In genomic region chr13:67484424-67484811, GRCm38 (mm10) we compare ENCODE assay signal across 8 mouse cellular contexts. TPM values are rescaled to one million over a fixed set of nuclear protein-coding genes. Genes with fewer than 3 reads are reported as not detected.
DNase-seq lines count a peak whose midpoint lies in the region; ATAC-seq and TF ChIP-seq lines count a peak whose summit lies in the region.

No protein-coding gene starts in this region.

- H3K4me3 ChIP-seq in spleen, adult 2 months (ENCODE audit: extremely low read depth, insufficient read depth, insufficient read length): peak overlapping the region; percentile 74
- peak overlapping the region; percentile 70 for H3K4me3 ChIP-seq in hindbrain, embryonic 16.5 days (ENCODE audit: low read length)
- H3K4me3 ChIP-seq in midbrain, embryonic 10.5 days: peak overlapping the region; percentile 65

- ATAC-seq in hindbrain, embryonic 16.5 days: peak; percentile 70

- H3K9me3 ChIP-seq in hindbrain, embryonic 16.5 days (ENCODE audit: control insufficient read depth, low read length): no peaks in the 10 kb centered on the region; the same call in 1 of the 2 replicates
- no peaks in the 10 kb centered on the region for H3K9me3 ChIP-seq in midbrain, embryonic 10.5 days (replicated peaks)

- H3K4me1 ChIP-seq in spleen, adult 2 months (ENCODE audit: control insufficient read depth, insufficient read depth, insufficient read length): no peaks in the 10 kb centered on the region; the same call in 1 of the 2 replicates
- peaks cover 6% of the 10 kb centered on the region for H3K4me1 ChIP-seq in hindbrain, embryonic 16.5 days (ENCODE audit: control insufficient read depth, insufficient read depth, low read depth, low read length)
- H3K4me1 ChIP-seq in midbrain, embryonic 10.5 days: peaks cover 10% of the 10 kb centered on the region

- WGBS in spleen, adult 2 months: 36% methylated on average over 8 of the region's 8 CpGs
- 40% methylated on average over 8 of the region's 8 CpGs for WGBS in hindbrain, embryonic 16.5 days
- 49% methylated on average over 8 of the region's 8 CpGs for WGBS in midbrain, embryonic 10.5 days

- TF ChIP-seq POLR2A in spleen, adult 2 months (IDR thresholded peaks at IDR 0.05; ENCODE audit: low read depth, low read length): no peak

- H3K36me3 ChIP-seq in spleen, adult 2 months (ENCODE audit: control insufficient read depth, insufficient read depth, low read length): 0 out of 2 replicates have a peak, but pooled peaks cover 1% of the 10 kb centered on the region
- H3K36me3 ChIP-seq in hindbrain, embryonic 16.5 days (ENCODE audit: control insufficient read depth, insufficient read depth, low read length): peaks cover 14% of the 10 kb centered on the region
- H3K36me3 ChIP-seq in midbrain, embryonic 10.5 days: peaks cover 18% of the 10 kb centered on the region

- H3K9ac ChIP-seq in hindbrain, embryonic 16.5 days (ENCODE audit: low read depth, low read length): peak overlapping the region; percentile 73

- peak; percentile 4 for DNase-seq in gastrocnemius, adult 18-20 months (ENCODE audit: low spot score)
- no peak for DNase-seq in gastrocnemius, postnatal 14 days
- DNase-seq in spleen, adult 2 months (ENCODE audit: low read depth in 1 of 2, low spot score in 2 of 2): no peak
- no peak for DNase-seq in spleen, postnatal 14 days (ENCODE audit: low spot score in 2 of 2)
- DNase-seq in midbrain, embryonic 10.5 days (ENCODE audit: low spot score): no peak
- no peak for DNase-seq in retina, embryonic 14.5 days (ENCODE audit: low spot score)
- no peak for DNase-seq in embryo, embryonic 10 days (ENCODE audit: low spot score)

- intact Hi-C loops in gastrocnemius, postnatal 14 days (cut with DNase I; ENCODE audit: low total_unique reads): no loop called here

- H3K4me2 ChIP-seq in hindbrain, embryonic 16.5 days (ENCODE audit: low read length): peak overlapping the region; percentile 85

- TF ChIP-seq CTCF in spleen, adult 2 months (IDR thresholded peaks at IDR 0.05; ENCODE audit: extremely low read depth, insufficient read depth, insufficient read length, insufficient replicate concordance): no peak

- H3K27me3 ChIP-seq in spleen, adult 2 months (ENCODE audit: control insufficient read depth, insufficient read depth, low read length): no peaks in the 10 kb centered on the region
- H3K27me3 ChIP-seq in hindbrain, embryonic 16.5 days (replicated peaks; ENCODE audit: control insufficient read depth, insufficient read depth, low read length): no peaks in the 10 kb centered on the region
- H3K27me3 ChIP-seq in midbrain, embryonic 10.5 days (ENCODE audit: low read depth, poor library complexity, severe bottlenecking): no peaks in the 10 kb centered on the region

- H3K27ac ChIP-seq in spleen, adult 2 months (ENCODE audit: insufficient read depth, low read length): peak overlapping the region; percentile 34; the same call in 1 of the 2 replicates
- H3K27ac ChIP-seq in hindbrain, embryonic 16.5 days (ENCODE audit: low read depth, low read length): no peak overlapping the region; the same call in 1 of the 2 replicates
- H3K27ac ChIP-seq in midbrain, embryonic 10.5 days (replicated peaks): peak overlapping the region; percentile 78

RNA-seq across cellular contexts. Expression of gene Zfp874b, which starts 0.4 kb away (rescaled TPM):
- total RNA-seq in gastrocnemius, adult 18-20 months (2021): 10 to 100 TPM; 14.2 to 19.2 TPM
- 1 to 10 TPM; 6.5 to 8.4 TPM for total RNA-seq in gastrocnemius, postnatal 14 days (2021)
- polyA plus RNA-seq in spleen, adult 2 months (2012; rRNA removed): 1.9 and 2.8 TPM in 2 replicates
- polyA plus RNA-seq in hindbrain, embryonic 16.5 days (2015; fragmentation: Nextera tagmentation; extraction: Ambion mirVana): 3.2 and 3.3 TPM in 2 replicates
- 1.4 and 1.6 TPM in 2 replicates for polyA plus RNA-seq in midbrain, embryonic 10.5 days (2016; fragmentation: Nextera tagmentation; extraction: Ambion mirVana)

RNA-seq across cellular contexts. Expression of gene Zfp58, which starts 15.9 kb away (rescaled TPM):
- total RNA-seq in gastrocnemius, adult 18-20 months (2021): 1 to 10 TPM; 3.4 to 4.2 TPM
- total RNA-seq in gastrocnemius, postnatal 14 days (2021): 1 to 10 TPM; 3.6 to 3.7 TPM
- 0.48 and 0.62 TPM in 2 replicates for polyA plus RNA-seq in spleen, adult 2 months (2012; rRNA removed)
- 9.8 and 10.5 TPM in 2 replicates for polyA plus RNA-seq in hindbrain, embryonic 16.5 days (2015; fragmentation: Nextera tagmentation; extraction: Ambion mirVana)
- polyA plus RNA-seq in midbrain, embryonic 10.5 days (2016; fragmentation: Nextera tagmentation; extraction: Ambion mirVana): 15.1 and 15.9 TPM in 2 replicates

RNA-seq across cellular contexts. Expression of gene Zfp874a, which starts 33.0 kb away (rescaled TPM):
- 1 to 10 TPM; 6.6 to 8.0 TPM for total RNA-seq in gastrocnemius, adult 18-20 months (2021)
- 1 to 10 TPM; 3.0 to 4.2 TPM for total RNA-seq in gastrocnemius, postnatal 14 days (2021)
- polyA plus RNA-seq in spleen, adult 2 months (2012; rRNA removed): 0.40 and 1.3 TPM in 2 replicates
- polyA plus RNA-seq in hindbrain, embryonic 16.5 days (2015; fragmentation: Nextera tagmentation; extraction: Ambion mirVana): 5.7 and 7.1 TPM in 2 replicates
- 6.0 and 6.6 TPM in 2 replicates for polyA plus RNA-seq in midbrain, embryonic 10.5 days (2016; fragmentation: Nextera tagmentation; extraction: Ambion mirVana)

RNA-seq across cellular contexts. Expression of gene Gm26965, which starts 41.5 kb away (rescaled TPM):
- not detected for total RNA-seq in gastrocnemius, adult 18-20 months (2021)
- under 1 TPM in 1 of 2 experiments, not detected in 1; 0.23 TPM for total RNA-seq in gastrocnemius, postnatal 14 days (2021)
- not detected in 2 replicates for polyA plus RNA-seq in spleen, adult 2 months (2012; rRNA removed)
- 0.16 TPM in 1 of 2 replicates, not detected in the other for polyA plus RNA-seq in hindbrain, embryonic 16.5 days (2015; fragmentation: Nextera tagmentation; extraction: Ambion mirVana)
- 0.29 TPM in 1 of 2 replicates, not detected in the other for polyA plus RNA-seq in midbrain, embryonic 10.5 days (2016; fragmentation: Nextera tagmentation; extraction: Ambion mirVana)

RNA-seq across cellular contexts. Expression of gene Zfp87, which starts 41.6 kb away (rescaled TPM):
- total RNA-seq in gastrocnemius, adult 18-20 months (2021): 1 to 10 TPM; 3.0 to 3.8 TPM
- total RNA-seq in gastrocnemius, postnatal 14 days (2021): 1 to 10 TPM; 5.1 to 5.8 TPM
- 8.4 and 13.3 TPM in 2 replicates for polyA plus RNA-seq in spleen, adult 2 months (2012; rRNA removed)
- 32.6 and 37.6 TPM in 2 replicates for polyA plus RNA-seq in hindbrain, embryonic 16.5 days (2015; fragmentation: Nextera tagmentation; extraction: Ambion mirVana)
- polyA plus RNA-seq in midbrain, embryonic 10.5 days (2016; fragmentation: Nextera tagmentation; extraction: Ambion mirVana): 24.3 and 27.5 TPM in 2 replicates
